Mouse (Mus musculus) embryo, embryonic 9.5 days (tissue): ENCODE results near the gene Gm19426.

Experiments
- DNase-seq: peaks from one replicate; pipeline ENCODE4 v3.0.0-alpha.2; 2017; ENCODE audit errors: extremely low spot score

The Gm19426 gene

DNA sequence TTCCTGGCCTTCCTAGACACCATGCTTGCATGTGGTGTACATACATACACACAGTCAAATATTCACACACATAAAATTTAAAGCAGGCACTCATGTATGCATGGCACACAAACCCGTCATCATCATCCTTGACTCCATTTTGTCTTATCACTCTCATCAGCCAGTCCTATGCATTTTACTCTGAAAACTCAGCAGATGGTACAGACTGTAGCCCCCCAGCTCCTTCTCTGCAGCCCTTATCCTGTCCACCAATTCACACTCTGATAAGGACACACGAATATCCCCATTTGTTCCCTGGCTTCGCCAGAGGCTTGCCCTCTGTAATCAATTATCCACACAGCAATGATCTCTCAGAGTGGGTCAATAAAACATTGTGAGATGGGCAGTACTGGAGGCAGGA lies 22.3 kb downstream of the Gm19426 start:
- no peak for DNase-seq

DNA sequence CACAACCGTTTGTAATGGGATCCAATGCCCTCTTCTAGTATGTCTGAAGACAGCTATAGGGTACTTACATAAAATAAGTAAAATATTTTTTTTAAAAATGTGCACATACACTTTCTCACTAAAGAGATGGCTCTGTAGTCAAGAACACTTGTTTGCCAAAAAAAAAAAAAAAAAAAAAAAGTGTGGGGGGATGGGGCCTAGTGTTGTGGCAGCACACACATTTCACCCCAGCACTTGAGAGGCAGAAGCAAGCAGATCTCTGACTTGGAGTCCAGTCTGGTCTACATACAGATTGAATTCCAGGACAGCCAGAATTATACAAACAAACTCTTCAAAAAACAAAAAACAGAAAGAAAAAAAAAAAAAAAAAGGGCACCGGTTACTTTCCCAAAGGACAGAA lies 22.7 kb downstream of the Gm19426 start:
- DNase-seq = no peak

DNA sequence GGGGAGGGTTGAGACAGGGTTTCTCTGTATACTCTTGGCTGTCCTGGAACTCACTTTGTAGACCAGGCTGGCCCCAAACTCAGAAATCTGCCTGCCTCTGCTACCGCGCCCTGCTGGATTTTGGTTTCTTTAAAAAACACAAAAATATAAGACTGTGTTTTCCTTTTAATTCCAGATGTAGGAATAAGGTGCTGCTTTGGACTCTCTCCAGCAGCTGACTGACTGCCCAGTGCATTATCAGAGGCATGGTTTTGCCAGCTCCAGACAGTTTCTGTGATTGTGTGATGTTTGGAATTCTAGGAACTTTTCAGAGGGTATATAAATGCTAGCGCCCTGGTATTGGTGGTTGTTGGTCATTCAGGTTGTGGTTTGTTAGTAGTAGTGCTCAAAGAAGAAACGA lies 26.1 kb downstream of the Gm19426 start:
- DNase-seq = no peak

DNA sequence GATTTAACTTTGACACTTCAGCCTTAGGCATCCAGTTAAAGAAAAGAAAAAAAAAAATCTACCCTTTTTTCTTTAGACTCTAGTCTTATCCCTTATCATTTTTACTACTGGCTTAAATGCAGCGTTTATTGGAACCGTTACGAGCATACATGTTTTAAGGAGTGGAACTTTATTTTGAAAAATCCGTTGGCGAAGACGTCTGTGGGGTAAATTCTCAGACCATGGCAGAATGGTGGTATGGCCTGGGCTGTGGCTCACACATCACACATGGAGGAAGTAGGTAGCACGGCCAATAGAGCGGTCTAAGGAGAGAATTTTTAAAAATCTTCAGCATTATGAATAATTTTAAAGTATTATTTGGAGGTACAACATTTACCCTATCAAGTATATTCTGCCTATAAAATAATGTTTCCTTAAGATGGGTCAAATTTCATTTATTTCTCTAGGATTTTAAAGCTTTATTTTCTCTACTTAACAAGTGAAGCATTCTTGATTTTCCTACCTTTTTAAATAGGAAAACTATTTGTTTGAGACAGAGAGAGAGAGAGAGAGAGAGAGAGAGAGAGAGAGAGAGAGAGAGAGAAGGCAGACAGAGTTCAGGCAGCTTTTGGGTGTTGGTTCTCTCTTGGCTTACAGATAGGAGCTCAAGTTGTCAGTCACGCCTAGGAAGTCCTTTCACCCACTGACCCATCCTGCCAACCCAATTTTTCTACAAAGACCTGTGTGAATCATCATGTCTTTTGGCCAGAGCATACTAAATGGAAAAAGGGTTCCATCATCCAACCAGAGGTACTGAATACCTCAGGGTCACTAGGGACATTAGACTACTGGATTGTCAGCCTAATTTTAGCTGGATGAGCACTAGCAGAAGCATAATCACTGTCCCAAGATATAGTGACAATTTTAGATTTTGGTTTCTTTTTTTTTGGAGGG lies 26.8 kb downstream of the Gm19426 start:
- DNase-seq = no peak

DNA sequence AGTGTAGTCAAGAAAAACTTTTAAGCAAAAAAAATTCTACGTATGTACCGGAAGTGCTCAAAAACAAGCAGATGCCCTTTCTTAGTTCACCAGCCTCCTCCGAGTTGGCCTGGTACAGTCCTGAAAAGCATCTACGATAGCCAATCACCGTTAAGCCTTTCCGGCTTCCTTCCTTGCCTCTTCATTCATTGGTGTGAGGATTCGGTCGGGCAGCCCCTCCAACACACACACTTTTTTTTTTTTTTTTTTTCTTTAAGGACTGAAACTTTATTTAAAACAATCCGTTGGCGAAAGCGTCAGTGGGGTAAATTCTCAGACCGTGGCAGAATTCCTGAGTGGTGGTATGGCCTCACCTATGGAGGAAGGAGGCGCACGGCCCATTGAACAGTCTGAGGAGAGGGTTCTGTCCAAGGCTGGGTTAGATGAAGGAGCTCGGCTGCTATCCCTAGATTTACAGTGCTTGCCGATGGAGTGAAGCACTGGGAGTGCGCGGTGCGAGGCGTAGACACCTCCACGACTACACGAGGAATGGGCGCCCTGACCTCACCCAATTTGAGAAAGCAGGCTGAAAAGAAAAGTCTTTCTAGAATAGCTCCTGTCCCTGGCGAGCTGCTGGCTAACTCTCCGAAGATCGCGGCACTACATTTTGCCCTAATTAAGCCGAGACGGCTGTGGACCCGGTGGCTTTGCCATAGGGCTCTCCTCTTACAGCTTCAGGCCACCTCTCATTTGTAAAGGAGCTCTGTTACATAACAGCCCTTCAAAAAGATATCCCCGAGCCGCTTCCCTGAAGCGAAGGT lies 27.7 kb downstream of the Gm19426 start:
- no peak for DNase-seq

DNA sequence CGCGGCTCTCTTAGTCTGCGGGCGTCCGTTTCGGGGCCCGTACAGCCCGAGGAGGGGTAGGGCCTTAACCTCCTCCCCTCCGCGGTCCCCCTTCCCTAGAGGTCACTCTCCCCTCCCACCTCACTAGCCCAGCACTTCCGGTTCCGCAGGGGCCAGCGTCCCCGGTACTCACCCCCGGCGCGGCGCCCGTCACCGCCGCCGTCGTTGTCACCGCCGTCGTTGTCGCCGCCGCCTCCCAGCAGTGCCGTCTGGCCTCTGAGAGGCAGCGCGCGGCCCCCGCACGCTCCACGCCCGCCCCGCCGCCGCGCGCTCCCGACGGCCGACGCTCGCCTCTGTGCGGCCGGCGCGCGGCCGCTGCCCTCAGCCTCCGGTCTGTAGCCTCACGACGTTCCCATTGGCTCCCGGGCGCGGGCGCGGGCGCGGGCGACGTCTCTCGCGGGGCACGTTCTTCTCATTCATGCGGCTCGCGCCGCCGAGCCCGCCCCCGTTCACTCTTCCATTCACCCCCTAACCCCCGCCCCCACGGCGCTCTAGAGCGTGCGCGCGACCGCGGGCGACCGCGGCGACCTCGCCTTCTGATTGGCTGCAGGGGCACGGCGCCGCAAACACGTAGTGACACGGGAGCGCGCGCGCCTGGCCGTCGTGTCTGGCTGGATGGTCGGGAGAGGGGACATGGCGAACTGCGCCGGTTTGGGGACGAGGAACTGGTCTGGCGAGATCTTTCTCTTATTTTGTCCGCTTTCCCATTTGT lies 28.5 kb downstream of the Gm19426 start, which contains the start of gene Zdhhc5:
Zdhhc5 (minus strand) TSS at position 370 of the 751 bp plus-strand sequence.
- DNase-seq = peak; percentile 100

DNA sequence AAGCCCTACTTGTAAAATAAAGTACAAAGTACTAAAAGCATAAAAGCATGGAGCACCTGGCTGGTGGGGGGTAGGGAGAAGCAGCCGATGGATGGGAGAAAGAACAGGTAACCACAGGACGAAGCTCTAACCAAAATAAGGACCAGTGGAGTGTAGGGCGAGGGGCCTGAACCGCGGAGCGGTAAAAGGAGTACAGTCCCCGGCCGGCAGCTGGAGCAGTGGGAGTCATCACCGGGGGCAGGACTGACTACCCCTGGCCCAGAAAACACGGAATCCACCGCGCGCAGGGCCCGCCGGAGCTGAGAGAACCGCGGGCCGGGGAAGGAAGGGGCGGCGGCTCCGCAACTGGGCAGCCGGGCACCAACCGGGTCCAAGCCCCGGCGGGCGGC lies 29.0 kb downstream of the Gm19426 start:
- DNase-seq = no peak

DNA sequence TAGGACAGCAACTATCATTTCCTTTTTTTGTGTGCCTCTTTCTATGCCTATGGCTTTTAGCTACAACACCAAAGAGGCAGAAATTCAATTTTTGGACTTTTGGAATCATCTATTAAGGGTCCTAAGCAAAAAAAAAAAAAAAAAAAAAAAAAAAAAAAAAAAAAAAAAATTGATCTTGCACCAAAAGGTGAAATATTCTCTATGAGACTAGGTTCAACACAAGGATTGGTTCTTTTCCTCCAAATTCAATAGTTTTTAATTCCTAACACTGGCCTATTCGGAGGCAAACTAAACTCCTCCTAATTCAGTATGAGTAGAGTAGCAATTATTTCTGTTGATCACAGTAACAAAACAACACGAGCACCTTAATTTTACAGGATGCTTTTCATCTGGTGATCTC lies 31.6 kb downstream of the Gm19426 start:
- DNase-seq = no peak

DNA sequence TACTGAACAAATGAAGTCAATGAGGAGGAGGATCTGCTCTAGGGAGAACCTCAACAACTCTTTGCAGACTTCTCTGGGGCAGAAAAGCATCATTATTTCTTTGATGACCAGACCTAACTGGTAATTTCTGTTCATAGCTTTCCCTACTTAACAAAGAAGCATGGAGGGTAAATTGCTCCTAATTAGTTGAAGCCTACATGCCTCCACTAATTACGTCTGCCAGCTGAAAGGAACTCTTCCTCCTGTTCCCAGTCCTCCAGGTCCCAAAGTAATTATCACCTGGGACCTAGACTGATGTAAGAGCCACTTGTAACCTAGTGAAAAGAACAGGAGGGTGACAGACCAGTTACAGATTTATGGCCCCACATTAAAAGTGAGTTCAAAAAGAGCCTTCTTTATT lies 35.9 kb downstream of the Gm19426 start:
- no peak for DNase-seq

DNA sequence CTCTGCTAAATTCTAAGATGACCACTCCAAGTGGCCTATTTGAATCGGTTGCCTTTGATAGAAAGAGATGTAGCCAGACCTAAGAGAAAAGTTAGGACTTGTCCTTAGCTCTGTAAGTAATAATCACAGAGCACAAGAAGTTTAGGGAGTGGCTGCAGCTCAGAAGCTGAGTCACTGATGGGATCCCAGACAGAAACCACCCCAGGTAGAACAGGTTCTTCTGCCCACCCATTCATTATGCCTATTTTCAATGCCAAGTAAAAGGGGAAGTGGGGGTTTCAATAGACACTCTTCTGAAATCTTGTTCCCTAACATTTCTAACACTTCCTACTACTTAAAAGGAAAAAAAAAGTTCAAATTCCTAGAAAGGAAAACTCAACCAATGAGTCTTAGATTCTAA lies 38.2 kb downstream of the Gm19426 start:
- no peak for DNase-seq

DNA sequence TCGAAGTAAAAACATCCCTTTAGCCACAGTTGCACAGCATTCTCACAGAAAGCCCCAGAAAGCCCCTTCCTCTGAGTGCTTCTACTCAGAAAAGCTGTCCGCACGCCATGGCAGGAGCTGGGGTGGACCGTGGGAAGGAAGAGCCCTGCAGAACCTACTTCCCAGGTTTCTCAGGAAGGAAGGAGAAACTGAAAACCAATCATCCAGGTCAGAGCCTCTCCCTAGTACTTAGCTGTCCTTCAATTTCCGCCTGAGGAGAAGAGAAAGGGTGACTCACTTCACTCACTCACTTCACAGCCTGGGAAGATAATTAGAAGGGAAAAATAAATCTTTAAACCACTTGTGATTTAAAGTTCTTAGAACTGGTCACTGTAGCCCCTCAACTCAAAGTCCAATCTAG lies 39.1 kb downstream of the Gm19426 start:
- no peak for DNase-seq

DNA sequence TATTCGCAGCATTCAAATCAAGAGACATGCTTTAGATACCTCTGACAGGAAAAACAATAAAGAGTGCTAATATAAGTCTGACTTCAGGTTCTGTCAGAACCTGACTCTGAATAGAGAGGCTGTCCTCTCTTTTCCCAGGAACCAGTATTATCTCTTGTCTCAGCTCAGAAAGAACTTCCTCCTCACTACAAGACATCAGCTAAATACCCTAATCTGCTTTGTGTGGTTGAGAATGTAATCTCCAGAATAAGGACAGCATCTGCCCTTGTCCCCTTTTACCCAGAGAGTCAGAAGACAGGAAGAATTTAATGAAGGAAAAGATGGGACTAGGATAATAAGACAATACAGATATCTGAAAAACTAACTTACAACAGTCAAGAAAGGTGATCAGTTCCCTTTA lies 40.0 kb downstream of the Gm19426 start:
- no peak for DNase-seq

DNA sequence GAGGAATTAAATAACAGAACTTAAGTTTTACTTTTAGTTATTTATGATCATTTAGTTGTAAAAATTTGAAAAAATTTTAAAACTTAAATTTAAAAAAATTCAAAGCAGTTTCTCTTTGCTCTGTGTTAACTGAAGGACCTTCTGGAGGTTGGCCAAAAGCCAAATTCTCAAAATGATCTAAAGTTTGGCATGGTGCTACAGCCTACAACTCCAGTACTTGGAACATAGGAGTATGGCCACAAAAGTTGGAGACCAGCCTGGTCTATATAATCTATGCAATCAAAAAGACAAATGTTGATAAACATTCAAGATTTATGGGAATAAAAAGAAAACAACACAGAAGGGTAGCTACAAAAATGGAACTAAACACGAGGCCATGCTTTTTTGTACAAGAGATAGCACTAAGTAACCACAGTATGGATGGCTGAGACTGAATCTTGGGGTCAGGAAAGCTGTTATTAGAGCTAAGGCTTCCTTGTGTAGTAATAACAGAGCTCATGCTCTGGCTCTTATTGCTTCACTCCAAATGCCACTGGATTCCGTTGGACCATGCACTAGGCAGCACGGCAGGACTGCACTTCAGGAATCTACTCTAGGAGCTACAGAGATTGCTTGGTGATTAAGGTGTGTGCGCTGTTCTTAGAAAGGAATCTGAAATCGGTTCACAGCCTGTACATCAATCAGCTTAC lies 48.3 kb downstream of the Gm19426 start:
- no peak for DNase-seq
